Mouse (Mus musculus) midbrain, embryonic 10.5 days (tissue): ENCODE measurements around the gene Gm20388. TPM values are rescaled to one million over a fixed set of nuclear protein-coding genes. Genes with fewer than 3 reads are reported as not detected.

Source experiments
- DNase-seq: peaks from one replicate; pipeline ENCODE4 v3.0.0-alpha.2; 2017; ENCODE audit warnings: low spot score
- H3K27ac ChIP-seq: fragments of 300-500 bp; sonication (generic); replicated peaks from 2 replicates; pipeline ENCODE4 v1.5.1; 2016; ENCODE audit warnings: mild to moderate bottlenecking
- H3K27me3 ChIP-seq: fragments of 300-500 bp; sonication (generic); 2 replicates; pipeline ENCODE4 v1.6.1; 2016; ENCODE audit warnings: low read depth, mild to moderate bottlenecking; ENCODE audit not compliant: poor library complexity, severe bottlenecking
- H3K36me3 ChIP-seq: fragments of 300-500 bp; sonication (generic); 2 replicates; pipeline ENCODE4 v1.6.1; 2016; ENCODE audit warnings: mild to moderate bottlenecking, moderate library complexity
- H3K4me1 ChIP-seq: fragments of 300-500 bp; sonication (generic); 2 replicates; pipeline ENCODE4 v1.6.1; 2016
- H3K4me3 ChIP-seq: fragments of 300-500 bp; sonication (generic); 2 replicates; pipeline ENCODE4 v1.5.1; 2016; ENCODE audit warnings: mild to moderate bottlenecking, moderate library complexity
- H3K9me3 ChIP-seq: fragments of 300-500 bp; sonication (generic); replicated peaks from 2 replicates; pipeline ENCODE4 v1.6.1; 2016; ENCODE audit warnings: mild to moderate bottlenecking
- WGBS: fragments of 180-500 bp; shearing (Covaris S2); methylation state at CpG from one replicate; pipeline ENCODE4 v1.1.7; 2016; 5-methylcytosine and 5-hydroxymethylcytosine counted together
- polyA plus RNA-seq: library from polyadenylated mRNA; unstranded; fragments of >200 nt; fragmentation: Nextera tagmentation; extraction: Ambion mirVana; gene quantifications from 2 replicates; pipeline ENCODE4 v1.2.1, GENCODE M21; 2016

Gene Gm20388
- polyA plus RNA-seq, 1 experiment from 2014 or later = 7.1 TPM

DNA sequence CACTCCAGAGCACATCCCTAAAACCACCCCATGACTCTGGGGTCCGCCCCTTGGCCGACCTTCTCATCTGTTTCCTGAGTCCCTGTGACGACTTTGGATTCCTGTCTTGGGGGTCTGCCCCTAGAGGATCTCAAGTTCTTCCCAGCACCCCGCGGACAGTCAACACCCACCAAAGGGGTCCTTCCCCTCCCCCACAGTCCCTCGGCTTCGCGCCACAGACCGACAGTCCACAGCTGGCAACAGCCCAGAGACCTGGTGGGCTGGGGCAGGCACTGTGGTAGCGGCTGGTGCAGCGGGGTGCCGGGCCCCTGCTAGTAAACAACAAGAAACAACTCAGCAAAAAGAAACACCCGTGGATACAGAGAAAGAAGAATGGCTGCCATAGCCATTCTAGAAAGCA, 1632.3 kb downstream of the Gm20388 start:
- H3K4me1 ChIP-seq = no peaks in the 10 kb centered on the region
- H3K4me3 ChIP-seq = no peak overlapping the region
- H3K27me3 ChIP-seq = 0 out of 2 replicates have a peak, but pooled peaks cover 4% of the 10 kb centered on the region
- H3K9me3 ChIP-seq = peaks cover 14% of the 10 kb centered on the region; the same call in 1 of the 2 replicates
- WGBS = 67% methylated on average over 13 of the region's 13 CpGs
- no peaks in the 10 kb centered on the region for H3K36me3 ChIP-seq
- no peak overlapping the region for H3K27ac ChIP-seq
- no peak for DNase-seq

DNA sequence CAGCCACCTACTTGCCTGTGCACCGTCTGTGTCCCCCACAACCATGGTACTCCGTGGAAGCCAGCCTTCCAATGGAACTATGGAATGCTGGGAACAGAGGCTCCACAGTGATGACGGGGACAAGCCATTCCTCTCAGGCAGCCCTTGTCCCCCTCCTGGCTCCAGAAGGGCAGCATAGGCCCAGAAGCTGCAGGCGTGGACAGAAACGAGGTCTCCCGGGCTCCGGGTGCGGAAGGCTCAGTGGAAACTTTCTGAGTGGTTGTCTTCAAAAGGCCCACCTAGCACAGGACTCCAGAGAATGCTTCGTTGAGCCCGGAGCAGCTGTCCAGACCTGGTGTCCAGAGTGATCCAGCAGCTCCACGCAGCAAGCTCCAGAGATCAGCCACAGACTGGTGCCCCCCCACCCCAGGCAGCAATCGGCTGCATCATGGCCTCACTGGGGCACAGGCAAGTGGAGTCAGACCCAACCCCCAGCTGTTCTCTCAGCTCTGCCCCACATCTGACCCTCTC, 1633.7 kb downstream of the Gm20388 start, which contains the start of gene 1700018B08Rik:
Gene 1700018B08Rik, minus strand, starts transcription at position 45 of the 510 bp plus-strand sequence.
- WGBS = 86% methylated on average over 12 of the region's 12 CpGs
- H3K4me1 ChIP-seq = no peaks in the 10 kb centered on the region
- no peak within 1 kb of the TSS for H3K27ac ChIP-seq
- no peaks in the 10 kb centered on the region for H3K36me3 ChIP-seq
- H3K9me3 ChIP-seq = peaks cover 14% of the 10 kb centered on the region; the same call in 1 of the 2 replicates
- H3K4me3 ChIP-seq = no peak within 1 kb of the TSS
- 0 out of 2 replicates have a peak, but pooled peaks cover 4% of the 10 kb centered on the region for H3K27me3 ChIP-seq
- no peak for DNase-seq

DNA sequence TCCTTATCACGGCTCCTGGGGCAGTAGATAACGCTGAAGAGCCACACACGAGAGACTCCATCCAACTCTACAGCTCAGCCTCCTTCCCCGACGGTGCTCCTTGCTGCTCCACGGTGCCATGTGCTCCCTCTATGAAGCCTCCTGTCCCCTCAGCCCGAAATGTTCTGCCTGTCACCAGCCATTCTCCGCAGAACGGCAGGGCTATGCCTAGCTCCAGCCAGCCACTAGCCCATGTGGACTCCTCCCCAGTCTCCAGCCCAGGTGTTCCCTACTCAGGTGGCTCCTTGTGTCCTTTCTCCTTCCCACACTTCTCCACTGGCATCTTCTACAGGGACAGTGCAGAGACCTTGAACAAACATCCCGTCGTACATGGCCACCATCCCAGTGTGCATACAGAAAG, 1634.3 kb downstream of the Gm20388 start:
- no peaks in the 10 kb centered on the region for H3K4me1 ChIP-seq
- H3K9me3 ChIP-seq = peaks cover 14% of the 10 kb centered on the region; the same call in 1 of the 2 replicates
- no peak for DNase-seq
- H3K36me3 ChIP-seq = peaks cover 5% of the 10 kb centered on the region
- WGBS = 81% methylated on average over 11 of the region's 11 CpGs
- H3K27ac ChIP-seq = no peak overlapping the region
- H3K27me3 ChIP-seq = 0 out of 2 replicates have a peak, but pooled peaks cover 4% of the 10 kb centered on the region
- H3K4me3 ChIP-seq = no peak overlapping the region

DNA sequence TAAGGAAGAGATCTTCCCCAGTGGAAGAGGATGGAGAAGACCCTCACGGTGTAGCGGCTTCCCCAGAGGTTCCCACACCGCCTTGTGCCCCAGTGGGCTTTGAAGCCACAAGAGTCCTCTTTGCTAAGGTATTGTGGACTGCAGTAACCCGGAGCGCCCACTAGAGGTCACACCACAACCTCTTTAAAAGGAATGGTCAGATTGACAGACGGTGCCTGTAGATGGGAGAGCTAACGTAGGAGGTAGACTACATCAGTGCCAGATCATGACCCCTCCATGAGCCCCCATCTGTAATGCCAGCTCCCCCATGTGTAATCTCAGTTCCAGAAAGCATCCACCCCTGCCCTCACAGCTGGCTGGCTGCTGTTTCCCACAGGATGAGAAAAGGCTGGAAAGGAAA, 1636.5 kb downstream of the Gm20388 start:
- 14% methylated on average over 7 of the region's 7 CpGs for WGBS
- 0 out of 2 replicates have a peak, but pooled peaks cover 4% of the 10 kb centered on the region for H3K27me3 ChIP-seq
- peaks cover 8% of the 10 kb centered on the region; the same call in 1 of the 2 replicates for H3K9me3 ChIP-seq
- peaks cover 27% of the 10 kb centered on the region for H3K36me3 ChIP-seq
- peak; percentile 81 for DNase-seq
- no peak overlapping the region for H3K27ac ChIP-seq
- peaks cover 13% of the 10 kb centered on the region for H3K4me1 ChIP-seq
- H3K4me3 ChIP-seq = no peak overlapping the region

DNA sequence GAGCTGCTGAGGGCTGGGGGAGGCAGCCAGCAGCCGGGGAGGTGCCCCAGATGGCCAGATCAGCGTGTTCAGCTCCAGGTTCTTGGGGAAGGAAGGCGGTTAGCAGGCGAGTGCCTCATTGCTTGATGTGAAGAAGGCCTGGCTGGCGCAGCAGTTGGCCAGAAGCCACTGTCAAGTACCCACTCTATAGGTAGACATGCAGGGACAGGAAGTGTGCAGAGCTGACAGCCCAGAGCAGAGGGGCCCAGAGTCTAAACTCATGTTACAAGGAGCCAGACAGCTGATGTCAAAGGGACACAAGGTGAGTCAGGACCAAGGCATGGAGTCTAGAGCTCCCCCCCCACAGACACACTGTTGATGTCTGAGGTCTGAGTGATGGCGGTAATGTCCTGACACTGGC, 1639.4 kb downstream of the Gm20388 start:
- Histone ChIP-seq H3K27me3 (0 out of 2 replicates have a peak, but pooled peaks cover 2% of the 10 kb centered on the region), H3K4me3 (no peak overlapping the region), H3K4me1 (peaks cover 13% of the 10 kb centered on the region), H3K36me3 (peaks cover 55% of the 10 kb centered on the region), H3K27ac (no peak overlapping the region), H3K9me3 (no peaks in the 10 kb centered on the region)
- no peak for DNase-seq
- 92% methylated on average over 6 of the region's 6 CpGs for WGBS

DNA sequence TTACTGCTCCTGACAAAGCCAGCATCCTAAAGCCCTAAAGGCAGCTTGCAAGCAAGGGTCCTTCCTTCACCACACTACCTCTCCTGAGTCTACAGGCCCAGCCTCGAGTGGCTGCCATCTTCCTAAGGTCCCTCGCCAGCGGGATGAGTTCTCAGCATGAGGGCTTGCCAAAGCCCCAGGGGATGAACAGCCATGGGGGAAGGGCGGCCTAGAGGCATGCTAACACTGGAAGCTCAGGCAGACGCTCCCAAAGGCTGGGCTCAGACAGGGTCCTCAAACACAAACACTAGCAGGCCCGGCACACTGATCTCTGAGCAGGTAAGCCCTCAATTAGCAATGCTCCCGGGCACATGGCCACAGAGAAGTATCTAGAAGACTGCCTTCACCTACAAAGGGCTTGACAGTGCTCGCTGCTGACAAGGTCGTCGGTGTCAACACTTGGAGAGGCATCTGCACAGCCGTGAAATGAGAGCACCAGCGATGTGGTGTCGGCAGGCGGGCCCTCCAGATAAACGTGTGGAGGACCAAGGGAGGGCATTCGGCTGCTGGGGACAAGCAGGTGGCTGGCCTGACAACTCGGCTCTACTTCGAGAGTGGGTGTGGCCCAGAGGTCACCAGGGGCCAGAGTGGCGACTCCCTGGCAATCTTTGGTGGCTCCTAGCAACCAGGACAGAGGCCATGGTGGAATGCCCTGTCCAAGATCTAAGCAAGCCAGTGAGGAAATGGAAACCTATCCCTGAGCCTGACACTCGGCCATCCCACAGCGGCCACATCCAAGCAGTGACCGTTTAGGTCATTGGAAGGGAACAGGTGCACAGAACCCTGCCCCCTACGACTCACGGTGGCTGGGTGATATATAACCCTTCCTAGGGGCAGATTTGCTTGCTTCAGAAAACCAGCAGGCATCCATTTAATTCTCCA, 1640.7 kb downstream of the Gm20388 start:
- WGBS = 68% methylated on average over 24 of the region's 24 CpGs
- no peaks in the 10 kb centered on the region for H3K27me3 ChIP-seq
- DNase-seq = no peak
- H3K4me3 ChIP-seq = no peak overlapping the region
- H3K36me3 ChIP-seq = peaks cover 64% of the 10 kb centered on the region
- no peak overlapping the region; the same call in 1 of the 2 replicates for H3K27ac ChIP-seq
- peaks cover 13% of the 10 kb centered on the region for H3K4me1 ChIP-seq
- no peaks in the 10 kb centered on the region for H3K9me3 ChIP-seq

DNA sequence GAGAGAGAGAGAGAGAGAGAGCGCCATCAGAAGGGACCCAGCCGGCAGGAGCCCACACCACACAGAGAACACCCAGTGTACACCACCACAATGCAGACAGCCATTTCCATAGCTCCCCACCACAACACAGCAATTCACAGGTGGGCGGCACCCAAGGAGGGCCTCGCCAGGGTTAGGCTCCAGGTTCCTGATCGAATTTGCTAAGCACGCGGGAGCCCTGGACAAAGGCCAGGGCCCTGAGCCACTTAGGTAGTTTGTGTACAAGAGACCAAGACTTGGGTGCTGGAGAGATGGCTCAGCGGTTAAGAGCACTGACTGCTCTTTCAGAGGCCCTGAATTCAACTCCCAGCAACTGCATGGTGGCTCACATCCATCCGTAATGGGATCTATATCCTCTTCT, 1641.9 kb downstream of the Gm20388 start:
- no peaks in the 10 kb centered on the region for H3K27me3 ChIP-seq
- H3K4me3 ChIP-seq = no peak overlapping the region
- no peaks in the 10 kb centered on the region for H3K9me3 ChIP-seq
- 95% methylated on average over 9 of the region's 9 CpGs for WGBS
- H3K36me3 ChIP-seq = peaks cover 67% of the 10 kb centered on the region
- peaks cover 13% of the 10 kb centered on the region for H3K4me1 ChIP-seq
- no peak for DNase-seq
- H3K27ac ChIP-seq = no peak overlapping the region

DNA sequence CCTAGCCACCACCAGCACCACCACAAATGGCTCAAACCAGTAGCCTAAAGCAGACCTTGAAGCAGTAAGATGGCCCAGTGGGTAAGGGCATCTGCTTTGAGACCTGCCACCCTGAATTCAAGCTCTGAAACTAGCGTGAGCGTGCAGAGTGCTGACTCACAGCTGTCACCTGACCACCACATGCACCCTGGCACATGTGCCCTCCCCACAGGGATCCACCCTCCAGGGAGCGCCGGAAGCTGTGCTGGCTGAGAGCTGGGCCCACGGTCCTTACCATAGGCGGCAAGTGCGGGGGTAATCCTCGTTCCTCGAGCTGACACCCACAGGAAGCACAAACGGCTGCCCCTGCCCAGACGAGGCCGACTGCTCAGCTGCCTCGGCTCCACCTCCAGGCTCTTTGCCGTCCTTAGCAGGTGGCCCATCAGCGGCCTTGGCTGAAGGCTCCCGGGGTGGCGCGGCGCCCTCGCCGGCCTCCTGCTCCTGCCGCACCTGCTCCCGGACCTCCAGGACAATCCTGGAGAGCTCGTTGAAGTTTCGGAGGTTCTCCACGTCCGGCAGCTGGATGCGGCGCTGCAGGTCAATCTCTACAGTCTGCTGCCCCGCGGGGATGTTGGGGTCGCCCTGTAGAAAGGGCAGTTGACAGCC, 1643.3 kb downstream of the Gm20388 start:
- H3K27me3 ChIP-seq = no peaks in the 10 kb centered on the region
- DNase-seq = no peak
- peaks cover 13% of the 10 kb centered on the region for H3K4me1 ChIP-seq
- no peaks in the 10 kb centered on the region for H3K9me3 ChIP-seq
- WGBS = 95% methylated on average over 32 of the region's 32 CpGs
- H3K4me3 ChIP-seq = no peak overlapping the region
- no peak overlapping the region for H3K27ac ChIP-seq
- peaks cover 82% of the 10 kb centered on the region for H3K36me3 ChIP-seq

DNA sequence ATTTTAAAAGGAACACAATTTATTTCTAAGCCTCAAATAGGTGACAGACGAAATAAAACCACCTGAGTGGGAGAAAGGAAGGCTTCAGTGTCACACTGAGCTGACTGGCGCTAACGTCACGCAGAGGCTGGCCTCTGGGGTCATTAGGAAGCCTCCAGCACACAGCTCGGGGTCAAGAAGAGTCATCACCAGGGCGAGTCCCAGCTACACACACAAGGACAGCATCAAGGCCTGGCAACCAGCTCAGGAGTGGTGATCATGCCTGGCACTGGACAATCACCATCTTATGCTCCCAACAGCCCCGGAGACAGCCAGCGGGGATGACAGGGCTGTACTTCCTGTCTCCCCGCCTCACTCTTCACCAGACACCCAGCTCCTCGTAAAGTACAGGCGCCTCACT, 1647.1 kb downstream of the Gm20388 start:
- 91% methylated on average over 11 of the region's 11 CpGs for WGBS
- H3K4me3 ChIP-seq = no peak overlapping the region
- DNase-seq = no peak
- H3K27me3 ChIP-seq = no peaks in the 10 kb centered on the region
- peaks cover 68% of the 10 kb centered on the region for H3K36me3 ChIP-seq
- peaks cover 6% of the 10 kb centered on the region for H3K4me1 ChIP-seq
- no peaks in the 10 kb centered on the region for H3K9me3 ChIP-seq
- H3K27ac ChIP-seq = no peak overlapping the region

DNA sequence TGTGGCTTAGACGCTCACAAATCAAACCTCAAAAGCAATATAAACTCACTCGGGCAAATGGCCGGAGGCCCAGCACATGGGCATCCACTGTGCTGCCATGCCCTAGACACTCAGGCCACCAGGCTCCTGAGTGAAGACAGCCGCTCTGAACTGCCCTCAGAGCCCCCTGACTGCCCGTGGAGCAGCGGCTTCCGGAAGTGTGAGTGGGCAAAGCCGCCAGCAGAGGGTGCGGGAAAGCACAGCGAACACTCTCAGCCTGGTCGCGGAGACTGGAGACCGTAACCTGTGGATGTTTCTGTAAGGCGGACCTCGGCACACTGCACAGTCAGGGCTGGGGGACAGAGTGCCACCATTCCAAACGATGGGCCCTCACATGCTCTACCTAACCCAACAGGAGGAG, 1647.9 kb downstream of the Gm20388 start:
- Histone ChIP-seq H3K4me1 (peaks cover 14% of the 10 kb centered on the region), H3K27ac (no peak overlapping the region), H3K27me3 (no peaks in the 10 kb centered on the region), H3K36me3 (peaks cover 61% of the 10 kb centered on the region), H3K9me3 (no peaks in the 10 kb centered on the region), H3K4me3 (no peak overlapping the region)
- 92% methylated on average over 16 of the region's 16 CpGs for WGBS
- DNase-seq = no peak

DNA sequence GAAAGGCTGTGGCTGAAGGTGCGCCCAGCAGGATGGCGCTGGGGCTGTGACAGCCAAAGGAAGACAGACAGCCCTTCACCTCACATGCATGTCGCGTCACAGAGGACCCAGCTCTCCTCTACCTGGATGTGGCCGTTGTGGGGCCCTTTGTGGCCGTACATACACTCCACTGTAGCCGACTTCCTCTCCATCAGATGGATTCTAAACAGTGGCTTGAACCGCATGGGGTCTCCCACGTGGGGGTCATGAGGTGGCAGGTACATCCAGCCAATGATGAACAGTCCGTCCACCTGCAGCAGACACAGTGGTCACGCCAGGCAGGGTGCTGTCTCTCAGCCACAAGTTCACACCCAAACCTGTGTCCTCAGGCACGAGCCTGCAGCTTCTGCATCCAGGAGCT, 1649.2 kb downstream of the Gm20388 start:
- no peaks in the 10 kb centered on the region for H3K27me3 ChIP-seq
- WGBS = 90% methylated on average over 12 of the region's 12 CpGs
- peaks cover 52% of the 10 kb centered on the region for H3K36me3 ChIP-seq
- no peak overlapping the region for H3K4me3 ChIP-seq
- H3K27ac ChIP-seq = no peak overlapping the region
- H3K4me1 ChIP-seq = peaks cover 25% of the 10 kb centered on the region
- DNase-seq = no peak
- no peaks in the 10 kb centered on the region for H3K9me3 ChIP-seq

DNA sequence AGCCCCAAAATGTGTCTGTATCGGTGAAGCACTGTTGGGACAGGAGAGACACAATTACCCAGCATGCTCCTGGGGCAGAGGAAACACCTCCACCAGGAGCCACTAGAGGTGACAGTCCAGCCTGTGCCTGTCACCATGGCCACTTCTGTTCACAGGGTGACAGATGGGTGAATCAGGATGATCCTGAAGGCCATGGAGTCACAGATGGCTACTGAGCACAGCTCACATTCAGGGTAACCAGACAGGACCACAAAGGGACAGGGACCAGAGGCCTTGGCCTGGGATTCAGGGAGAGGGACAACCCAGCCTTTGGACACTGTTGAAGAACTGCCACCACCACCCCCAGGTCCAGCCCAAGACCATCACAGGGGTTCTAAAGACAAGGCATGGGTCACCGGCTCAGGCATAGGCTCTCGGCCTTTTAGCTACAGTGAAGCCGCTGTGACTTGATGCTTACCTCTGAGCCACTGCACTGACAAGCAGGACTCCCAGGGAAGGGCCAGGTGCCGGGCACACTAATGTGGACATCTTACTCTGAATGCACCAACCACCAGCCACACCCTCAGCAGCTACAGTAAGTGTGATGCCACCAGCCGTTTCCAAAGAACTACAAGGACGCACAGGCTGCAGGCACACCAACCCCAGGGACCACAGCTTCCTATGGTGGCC, 1649.9 kb downstream of the Gm20388 start:
- Histone ChIP-seq H3K4me3 (no peak overlapping the region), H3K27ac (no peak overlapping the region), H3K27me3 (no peaks in the 10 kb centered on the region), H3K9me3 (no peaks in the 10 kb centered on the region), H3K4me1 (peaks cover 33% of the 10 kb centered on the region), H3K36me3 (peaks cover 51% of the 10 kb centered on the region)
- WGBS = 94% methylated on average over 7 of the region's 7 CpGs
- no peak for DNase-seq
